Mouse (Mus musculus): ENCODE measurements around the gene Prpsap1. TPM values are rescaled to one million over a fixed set of nuclear protein-coding genes. Genes with fewer than 3 reads are reported as not detected.

The Prpsap1 gene
- total and polyA plus RNA-seq, 3 experiments = 79.8 to 114 (median 114) TPM

DNA sequence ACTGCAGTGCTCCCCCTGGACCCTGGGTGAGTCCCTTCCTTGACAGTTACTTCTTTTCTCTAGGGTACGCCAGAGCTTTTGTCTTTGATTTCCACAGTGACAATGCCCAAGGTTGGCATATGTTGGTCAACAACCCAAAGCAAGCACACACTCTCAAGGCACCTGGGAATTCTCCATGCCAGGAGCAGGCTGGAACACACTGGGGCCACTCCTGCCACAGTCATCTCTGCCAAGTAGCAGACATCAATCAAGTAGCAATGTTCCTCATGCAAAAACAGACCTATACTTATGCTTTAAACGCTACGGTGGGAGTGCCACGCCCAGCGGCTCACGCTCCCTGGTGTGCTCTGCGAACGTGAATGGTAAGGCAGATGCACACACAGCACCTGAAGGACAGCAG is 13.0 kb downstream of the Prpsap1 start:
- Histone ChIP-seq H3K9me3 (replicated peaks; ENCODE audit: low read length) (no peaks in the 10 kb centered on the region), H3K4me1 (ENCODE audit: control insufficient read depth in 1 of 2, insufficient read depth in 2 of 2) (no peaks in the 10 kb centered on the region), H3K79me2 (replicated peaks; ENCODE audit: control insufficient read depth, extremely low read depth, insufficient read depth, poor library complexity, severe bottlenecking) (no peaks in the 10 kb centered on the region), H3K4me2 (ENCODE audit: insufficient read depth, low read depth, poor library complexity, severe bottlenecking) (no peak overlapping the region), H3K27ac (ENCODE audit: insufficient read depth, low read depth) (no peak overlapping the region), H3K36me3 (replicated peaks in 1 of 2; ENCODE audit: control insufficient read depth in 1 of 2, insufficient read depth in 1 of 2, low read length in 1 of 2) (peaks cover 87 to 95% of the 10 kb centered on the region in 2 experiments), H3K27me3 (replicated peaks) (no peaks in the 10 kb centered on the region), H3K9ac (ENCODE audit: insufficient read depth, low read depth) (no peak overlapping the region), H3K4me3 (replicated peaks in 1 of 3; ENCODE audit: low read depth in 2 of 3, low read length in 2 of 3, poor library complexity in 1 of 3) (no peak overlapping the region)
- dilution Hi-C loops (cut with MboI; ENCODE audit: extremely low pct_ligation_motif_present, extremely low pct_unique_long_range_greater_than_20kb, low sequenced_read_pairs) (no loop called here), in situ Hi-C loops (cut with MboI; ENCODE audit: low pct_ligation_motif_present, low pct_unique_long_range_greater_than_20kb, low sequenced_read_pairs) (no loop called here)
- TF ChIP-seq PAX5 (IDR thresholded peaks at IDR 0.05; ENCODE audit: low read length) (no peak), MXI1 (IDR thresholded peaks at IDR 0.05; ENCODE audit: low read depth, low read length) (no peak), ELF1 (IDR thresholded peaks at IDR 0.05; ENCODE audit: low read depth, low read length) (no peak), SMC3 (IDR thresholded peaks at IDR 0.05; ENCODE audit: low read depth, low read length) (no peak), TCF12 (IDR thresholded peaks at IDR 0.05; ENCODE audit: low read depth, low read length) (no peak), MYC (IDR thresholded peaks at IDR 0.05; ENCODE audit: low read depth, low read length) (no peak), RAD21 (IDR thresholded peaks at IDR 0.05; ENCODE audit: low read depth, low read length) (no peak), ZC3H11A (IDR thresholded peaks at IDR 0.05; ENCODE audit: low read depth, low read length) (no peak), KAT2A (IDR thresholded peaks at IDR 0.05; ENCODE audit: insufficient replicate concordance, low read length) (no peak), UBTF (IDR thresholded peaks at IDR 0.05; ENCODE audit: low read depth, low read length) (no peak), ZKSCAN1 (IDR thresholded peaks at IDR 0.05; ENCODE audit: borderline replicate concordance, low read depth, low read length) (no peak), JUND (conservative IDR thresholded peaks at IDR 0.05; ENCODE audit: low read depth, low read length) (no peak), NELFE (IDR thresholded peaks at IDR 0.05; ENCODE audit: low read depth, low read length) (no peak), BHLHE40 (IDR thresholded peaks at IDR 0.05; ENCODE audit: low read depth, low read length) (no peak), USF1 (IDR thresholded peaks at IDR 0.05; ENCODE audit: low read depth, low read length) (no peak), RCOR1 (conservative IDR thresholded peaks at IDR 0.05; ENCODE audit: low read depth, low read length) (no peak)
- DNase-seq (ENCODE audit: extremely low read depth) = no peak

- Histone ChIP-seq H3K79me2 (replicated peaks; ENCODE audit: control insufficient read depth, extremely low read depth, insufficient read depth, poor library complexity, severe bottlenecking) (no peaks in the 10 kb centered on the region), H3K4me3 (replicated peaks in 1 of 3; ENCODE audit: low read depth in 2 of 3, low read length in 2 of 3, poor library complexity in 1 of 3) (no peak overlapping the region), H3K4me1 (ENCODE audit: control insufficient read depth in 1 of 2, insufficient read depth in 2 of 2) (no peaks in the 10 kb centered on the region), H3K9me3 (replicated peaks; ENCODE audit: low read length) (no peaks in the 10 kb centered on the region), H3K27me3 (replicated peaks) (no peaks in the 10 kb centered on the region), H3K9ac (ENCODE audit: insufficient read depth, low read depth) (no peak overlapping the region), H3K36me3 (replicated peaks in 1 of 2; ENCODE audit: control insufficient read depth in 1 of 2, insufficient read depth in 1 of 2, low read length in 1 of 2) (peaks cover 88 to 95% of the 10 kb centered on the region in 2 experiments), H3K27ac (ENCODE audit: insufficient read depth, low read depth) (no peak overlapping the region), H3K4me2 (ENCODE audit: insufficient read depth, low read depth, poor library complexity, severe bottlenecking) (no peak overlapping the region)
- DNase-seq (ENCODE audit: extremely low read depth) = no peak
- in situ Hi-C loops (cut with MboI; ENCODE audit: low pct_ligation_motif_present, low pct_unique_long_range_greater_than_20kb, low sequenced_read_pairs) = no loop called here
- dilution Hi-C loops (cut with MboI; ENCODE audit: extremely low pct_ligation_motif_present, extremely low pct_unique_long_range_greater_than_20kb, low sequenced_read_pairs) = no loop called here
- TF ChIP-seq USF1 (IDR thresholded peaks at IDR 0.05; ENCODE audit: low read depth, low read length) (no peak), RCOR1 (conservative IDR thresholded peaks at IDR 0.05; ENCODE audit: low read depth, low read length) (no peak)
Observed at GRCm38 (mm10) chr11:116479832-116480231, 14.2 kb downstream of the Prpsap1 start.

Measured in CH12.LX (cell line).